Mouse (Mus musculus) midbrain, embryonic 10.5 days (tissue): ENCODE measurements around the gene Ift80. TPM values are rescaled to one million over a fixed set of nuclear protein-coding genes. Genes with fewer than 3 reads are reported as not detected.
"Not testable (repeated sequence)": the region's sequence is repeated elsewhere in the genome, so short reads cannot be mapped to it uniquely, and the experiment has no call there.

Source experiments
- DNase-seq: peaks from one replicate; pipeline ENCODE4 v3.0.0-alpha.2; 2017; ENCODE audit warnings: low spot score
- H3K27ac ChIP-seq: fragments of 300-500 bp; sonication (generic); replicated peaks from 2 replicates; pipeline ENCODE4 v1.5.1; 2016; ENCODE audit warnings: mild to moderate bottlenecking
- H3K27me3 ChIP-seq: fragments of 300-500 bp; sonication (generic); 2 replicates; pipeline ENCODE4 v1.6.1; 2016; ENCODE audit warnings: low read depth, mild to moderate bottlenecking; ENCODE audit not compliant: poor library complexity, severe bottlenecking
- H3K36me3 ChIP-seq: fragments of 300-500 bp; sonication (generic); 2 replicates; pipeline ENCODE4 v1.6.1; 2016; ENCODE audit warnings: mild to moderate bottlenecking, moderate library complexity
- H3K4me1 ChIP-seq: fragments of 300-500 bp; sonication (generic); 2 replicates; pipeline ENCODE4 v1.6.1; 2016
- H3K4me3 ChIP-seq: fragments of 300-500 bp; sonication (generic); 2 replicates; pipeline ENCODE4 v1.5.1; 2016; ENCODE audit warnings: mild to moderate bottlenecking, moderate library complexity
- H3K9me3 ChIP-seq: fragments of 300-500 bp; sonication (generic); replicated peaks from 2 replicates; pipeline ENCODE4 v1.6.1; 2016; ENCODE audit warnings: mild to moderate bottlenecking
- WGBS: fragments of 180-500 bp; shearing (Covaris S2); methylation state at CpG from one replicate; pipeline ENCODE4 v1.1.7; 2016; 5-methylcytosine and 5-hydroxymethylcytosine counted together
- polyA plus RNA-seq: library from polyadenylated mRNA; unstranded; fragments of >200 nt; fragmentation: Nextera tagmentation; extraction: Ambion mirVana; gene quantifications from 2 replicates; pipeline ENCODE4 v1.2.1, GENCODE M21; 2016

The Ift80 gene
- polyA plus RNA-seq, 1 experiment from 2014 or later: 19.8 TPM

GRCm38 (mm10) chr3:68949381-68949780 is 55.0 kb downstream of the Ift80 start:
- Histone ChIP-seq H3K4me3 (no peak overlapping the region), H3K4me1 (peaks cover 7% of the 10 kb centered on the region), H3K9me3 (no peaks in the 10 kb centered on the region), H3K27me3 (no peaks in the 10 kb centered on the region), H3K36me3 (peaks cover 14% of the 10 kb centered on the region), H3K27ac (no peak overlapping the region)
- 55% methylated on average over 8 of the region's 8 CpGs for WGBS
- peak; percentile 24 for DNase-seq

DNA sequence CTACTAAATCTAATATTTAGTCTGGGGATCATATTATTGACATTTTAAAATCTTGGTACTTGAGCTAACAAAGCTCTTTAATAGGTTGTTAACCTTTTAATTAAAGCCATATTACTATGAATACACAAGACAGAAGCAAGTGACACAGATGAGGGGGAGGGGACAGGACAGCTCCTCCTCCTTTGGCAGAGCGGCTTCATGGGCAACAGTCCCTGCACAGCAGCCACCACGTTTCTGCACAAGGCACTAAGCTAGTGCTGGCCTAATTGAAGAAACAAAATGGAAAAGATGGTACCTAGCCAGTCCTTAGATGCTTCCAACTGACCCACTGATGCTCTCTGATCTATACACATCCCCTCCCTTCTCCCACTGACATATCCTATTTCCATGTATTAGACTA is 55.5 kb downstream of the Ift80 start:
- Histone ChIP-seq H3K4me1 (peaks cover 7% of the 10 kb centered on the region), H3K27ac (no peak overlapping the region), H3K4me3 (no peak overlapping the region), H3K9me3 (no peaks in the 10 kb centered on the region), H3K27me3 (no peaks in the 10 kb centered on the region), H3K36me3 (peaks cover 17% of the 10 kb centered on the region)
- WGBS: 55% methylated on average over 2 of the region's 2 CpGs
- no peak for DNase-seq

DNA sequence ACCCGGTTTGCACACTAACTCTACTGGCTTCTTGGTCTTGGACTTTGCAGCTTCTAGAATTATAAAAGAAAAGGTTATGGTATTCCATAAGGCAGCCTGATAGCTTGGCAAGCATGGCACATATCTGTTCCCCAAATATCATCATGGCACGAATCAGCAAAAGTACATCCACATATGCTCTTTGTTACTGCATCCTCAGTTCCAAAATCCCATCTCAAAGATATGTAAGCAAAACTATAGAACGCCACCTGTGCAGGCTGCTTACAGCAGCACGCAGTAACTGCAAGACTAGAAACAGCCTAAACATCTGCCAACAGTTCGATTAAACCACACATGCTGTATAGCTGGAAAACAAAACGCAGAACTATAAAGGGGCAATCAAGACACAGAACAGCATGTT is 62.5 kb downstream of the Ift80 start:
- no peak for DNase-seq
- H3K9me3 ChIP-seq: no peaks in the 10 kb centered on the region
- 94% methylated on average over 6 of the region's 6 CpGs for WGBS
- H3K4me3 ChIP-seq: no peak overlapping the region
- H3K36me3 ChIP-seq: peaks cover 20% of the 10 kb centered on the region
- no peaks in the 10 kb centered on the region for H3K4me1 ChIP-seq
- no peak overlapping the region for H3K27ac ChIP-seq
- no peaks in the 10 kb centered on the region for H3K27me3 ChIP-seq

GRCm38 (mm10) chr3:68940311-68940710 is 64.1 kb downstream of the Ift80 start:
- Histone ChIP-seq H3K4me3 (no peak overlapping the region), H3K36me3 (peaks cover 36% of the 10 kb centered on the region), H3K9me3 (no peaks in the 10 kb centered on the region), H3K4me1 (no peaks in the 10 kb centered on the region), H3K27me3 (no peaks in the 10 kb centered on the region), H3K27ac (no peak overlapping the region)
- 92% methylated on average over 2 of the region's 2 CpGs for WGBS
- no peak for DNase-seq

GRCm38 (mm10) chr3:68939312-68939711 is 65.1 kb downstream of the Ift80 start:
- H3K36me3 ChIP-seq: peaks cover 38% of the 10 kb centered on the region
- no peaks in the 10 kb centered on the region for H3K27me3 ChIP-seq
- no peak overlapping the region for H3K4me3 ChIP-seq
- no peaks in the 10 kb centered on the region for H3K9me3 ChIP-seq
- 95% methylated on average over 7 of the region's 7 CpGs for WGBS
- H3K4me1 ChIP-seq: no peaks in the 10 kb centered on the region
- no peak overlapping the region for H3K27ac ChIP-seq
- DNase-seq: no peak

GRCm38 (mm10) chr3:68936709-68937108 is 67.7 kb downstream of the Ift80 start:
- 91% methylated on average over 3 of the region's 3 CpGs for WGBS

DNA sequence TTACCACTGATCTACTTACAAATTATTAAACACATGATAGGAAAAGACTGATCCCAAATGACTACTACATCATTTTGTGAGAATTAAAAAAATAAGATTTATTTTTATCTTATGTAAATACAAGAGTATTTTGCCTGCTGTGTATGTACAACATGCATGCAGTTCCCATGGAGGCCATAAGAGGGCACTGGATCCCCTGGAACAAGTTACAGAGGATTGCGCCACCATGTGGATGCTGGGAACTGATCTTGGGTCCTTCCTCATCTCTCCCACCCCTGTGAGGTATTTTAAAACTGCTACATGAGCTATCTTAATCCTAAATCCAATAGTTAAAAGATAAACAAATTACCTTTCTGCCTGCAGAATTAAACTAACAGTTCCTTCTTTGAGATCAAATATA is 68.9 kb downstream of the Ift80 start:
- Histone ChIP-seq H3K27ac (no peak overlapping the region), H3K36me3 (peaks cover 41% of the 10 kb centered on the region), H3K4me3 (no peak overlapping the region), H3K4me1 (no peaks in the 10 kb centered on the region), H3K9me3 (no peaks in the 10 kb centered on the region), H3K27me3 (no peaks in the 10 kb centered on the region)
- DNase-seq: no peak
- WGBS: 89% methylated on average over 1 of the region's 1 CpGs

More at GRCm38 (mm10) chr3:68936709-68937108, 67.7 kb downstream of the Ift80 start:
- DNase-seq: no peak
- H3K9me3 ChIP-seq: no peaks in the 10 kb centered on the region
- no peak overlapping the region for H3K4me3 ChIP-seq
- peaks cover 41% of the 10 kb centered on the region for H3K36me3 ChIP-seq
- no peaks in the 10 kb centered on the region for H3K4me1 ChIP-seq
- no peak overlapping the region for H3K27ac ChIP-seq
- no peaks in the 10 kb centered on the region for H3K27me3 ChIP-seq

- WGBS: 90% methylated on average over 7 of the region's 7 CpGs
- DNase-seq: no peak
Observed at GRCm38 (mm10) chr3:68934259-68934658, 70.1 kb downstream of the Ift80 start.

DNA sequence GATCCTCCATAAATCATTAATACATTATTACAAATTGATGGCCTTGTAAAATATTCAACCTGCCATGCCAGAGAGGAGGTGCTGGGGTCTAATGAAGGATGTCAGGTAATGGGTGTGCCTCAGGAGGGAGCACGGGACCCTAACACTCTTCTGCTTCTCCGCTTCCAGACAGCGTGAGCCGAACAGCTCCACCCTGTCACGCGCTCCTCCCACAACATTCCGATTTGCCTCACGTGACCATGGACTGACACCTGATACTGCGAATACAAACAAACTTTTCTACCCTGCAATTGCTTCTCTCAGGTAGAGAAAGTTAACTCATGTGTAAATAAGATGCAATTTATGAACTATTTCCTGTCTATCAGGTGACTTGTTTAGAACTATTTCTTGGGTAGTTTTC is 75.8 kb downstream of the Ift80 start:
- no peaks in the 10 kb centered on the region for H3K27me3 ChIP-seq
- 81% methylated on average over 9 of the region's 9 CpGs for whole genome bisulfite sequencing
- no peak for DNase-seq
- H3K9me3 ChIP-seq: no peaks in the 10 kb centered on the region
- no peak overlapping the region for H3K27ac ChIP-seq
- H3K4me3 ChIP-seq: no peak overlapping the region
- H3K4me1 ChIP-seq: no peaks in the 10 kb centered on the region
- peaks cover 38% of the 10 kb centered on the region for H3K36me3 ChIP-seq

More at GRCm38 (mm10) chr3:68934259-68934658, 70.1 kb downstream of the Ift80 start:
- peaks cover 47% of the 10 kb centered on the region for H3K36me3 ChIP-seq
- no peak overlapping the region for H3K4me3 ChIP-seq
- H3K9me3 ChIP-seq: no peaks in the 10 kb centered on the region
- H3K27ac ChIP-seq: no peak overlapping the region
- H3K4me1 ChIP-seq: no peaks in the 10 kb centered on the region
- no peaks in the 10 kb centered on the region for H3K27me3 ChIP-seq

GRCm38 (mm10) chr3:68907509-68907908 is 96.9 kb downstream of the Ift80 start:
- no peak for DNase-seq
- peaks cover 17% of the 10 kb centered on the region for H3K36me3 ChIP-seq
- H3K9me3 ChIP-seq: no peaks in the 10 kb centered on the region
- no peak overlapping the region for H3K27ac ChIP-seq
- H3K27me3 ChIP-seq: no peaks in the 10 kb centered on the region
- no peak overlapping the region for H3K4me3 ChIP-seq
- no peaks in the 10 kb centered on the region for H3K4me1 ChIP-seq
- 90% methylated on average over 4 of the region's 4 CpGs for WGBS

GRCm38 (mm10) chr3:68904902-68905778 is 99.2 kb downstream of the Ift80 start:
- H3K4me1 ChIP-seq: no peaks in the 10 kb centered on the region
- WGBS: 86% methylated on average over 2 of the region's 2 CpGs
- H3K4me3 ChIP-seq: no peak overlapping the region
- H3K9me3 ChIP-seq: no peaks in the 10 kb centered on the region
- no peak for DNase-seq
- H3K36me3 ChIP-seq: peaks cover 13% of the 10 kb centered on the region
- no peak overlapping the region for H3K27ac ChIP-seq
- no peaks in the 10 kb centered on the region for H3K27me3 ChIP-seq

GRCm38 (mm10) chr3:68902636-68903035 is 101.7 kb downstream of the Ift80 start:
- H3K27ac ChIP-seq, H3K4me1 ChIP-seq, H3K4me3 ChIP-seq, DNase-seq, H3K9me3 ChIP-seq, H3K27me3 ChIP-seq: not testable (repeated sequence)
- peaks cover 13% of the 10 kb centered on the region for H3K36me3 ChIP-seq
- whole genome bisulfite sequencing: 90% methylated on average over 20 of the region's 20 CpGs

DNA sequence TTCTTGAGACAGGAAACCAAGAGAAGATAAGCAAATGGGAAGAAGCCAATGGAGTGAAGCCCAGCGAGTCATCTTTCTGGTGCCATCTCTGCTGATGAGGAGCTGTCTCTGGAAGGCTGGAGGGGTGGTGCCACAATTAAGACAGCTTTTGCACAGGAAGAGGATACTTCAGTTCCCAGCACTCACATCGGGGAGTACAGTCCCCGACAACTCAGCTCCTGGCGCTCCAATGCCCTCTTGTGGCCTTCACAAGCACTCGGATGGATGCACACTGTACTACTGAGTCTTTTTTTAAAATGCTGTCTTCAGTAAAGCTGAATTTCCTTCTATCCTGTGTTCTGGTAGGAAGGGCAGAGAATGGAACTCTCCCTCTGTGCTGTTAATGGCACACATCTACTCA is 107.2 kb downstream of the Ift80 start:
- Histone ChIP-seq H3K4me1 (no peaks in the 10 kb centered on the region), H3K27me3 (no peaks in the 10 kb centered on the region), H3K36me3 (peaks cover 15% of the 10 kb centered on the region), H3K9me3 (no peaks in the 10 kb centered on the region), H3K27ac (no peak overlapping the region), H3K4me3 (no peak overlapping the region)
- WGBS: 86% methylated on average over 5 of the region's 5 CpGs
- DNase-seq: no peak
